Mouse (Mus musculus) bone marrow macrophage, adult 2 months (primary cell): ENCODE results near the gene Zbtb5.

Experiments
- CTCF ChIP-seq: IDR thresholded peaks from 2 replicates; pipeline ENCODE4 v1.5.1; 2012; ENCODE audit warnings: low read depth, mild to moderate bottlenecking, low read length, moderate library complexity
- POLR2A ChIP-seq: IDR thresholded peaks from 2 replicates; pipeline ENCODE4 v1.6.1; 2012; ENCODE audit warnings: mild to moderate bottlenecking, low read depth, low read length, borderline replicate concordance

GRCm38 (mm10) chr4:45036571-45036970 lies 24.4 kb upstream of the Zbtb5 start:
- no peak for TF ChIP-seq CTCF
- TF ChIP-seq POLR2A, result no peak
